Mouse (Mus musculus): ENCODE data around the gene Acbd6. TPM values are rescaled to one million over a fixed set of nuclear protein-coding genes. Genes with fewer than 3 reads are reported as not detected.

Gene Acbd6
- polyA plus RNA-seq, 1 experiment: 51.7 TPM

DNA sequence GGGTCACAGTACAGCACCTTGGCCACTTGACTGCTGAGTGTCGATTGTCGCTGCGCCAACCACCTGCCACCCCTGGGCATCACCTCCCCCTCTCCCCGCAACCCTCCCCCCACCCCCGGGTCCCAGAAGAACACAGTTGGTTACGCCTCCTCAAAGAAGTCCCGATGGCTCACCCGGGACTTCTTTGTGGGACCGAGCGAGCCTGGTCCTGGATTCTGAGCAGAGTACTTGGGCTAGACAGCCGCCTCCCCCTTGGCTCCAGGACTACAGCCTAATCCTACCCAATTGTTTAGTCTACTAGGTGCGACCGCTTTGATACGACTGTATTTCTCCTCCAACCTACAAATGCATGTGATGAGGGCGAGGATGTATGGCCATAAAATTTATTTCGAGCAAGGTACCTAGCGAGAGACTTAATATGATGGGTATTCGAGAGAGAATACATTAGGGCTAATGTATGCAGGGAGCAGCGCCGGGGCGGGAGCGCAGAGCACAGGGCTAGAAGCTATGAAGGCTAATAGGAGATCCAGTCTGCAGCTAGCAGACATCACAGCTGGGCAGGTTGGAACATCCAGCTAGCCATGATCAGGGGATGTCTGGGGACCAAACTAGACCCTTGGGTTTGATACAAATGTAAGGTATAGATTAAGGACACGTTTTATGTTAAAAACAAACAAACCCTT lies 171.3 kb downstream of the Acbd6 start:
- H3K27ac ChIP-seq (ENCODE audit: insufficient read depth, low read depth, low read length): no peak overlapping the region
- no peak overlapping the region for H3K4me3 ChIP-seq (ENCODE audit: insufficient read depth, low read length)
- TF ChIP-seq CTCF (IDR thresholded peaks at IDR 0.05; ENCODE audit: low read depth, low read length) (no peak), POLR2A (IDR thresholded peaks at IDR 0.05; ENCODE audit: borderline replicate concordance, low read depth, low read length) (no peak)
- H3K4me1 ChIP-seq (ENCODE audit: control insufficient read depth, insufficient read depth, low read length): no peaks in the 10 kb centered on the region

DNA sequence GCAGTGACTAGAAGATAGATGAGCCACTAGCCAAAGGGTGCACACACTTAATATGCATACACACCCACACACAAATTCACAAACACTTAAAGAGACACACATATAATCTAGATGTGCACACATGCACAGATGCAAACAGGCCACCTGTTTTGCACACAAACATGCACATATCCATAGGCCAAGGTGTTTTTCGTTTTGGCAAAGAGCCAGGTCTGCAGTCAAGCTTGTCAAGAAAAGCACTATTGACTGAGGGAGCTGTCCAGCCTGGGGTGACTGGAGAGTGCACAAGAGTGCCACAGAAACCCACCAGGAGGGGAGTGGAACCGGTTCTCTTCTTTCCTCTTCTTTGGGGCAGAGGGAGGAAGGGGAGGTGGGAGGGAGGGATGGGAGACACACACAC lies 173.2 kb downstream of the Acbd6 start:
- TF ChIP-seq POLR2A (IDR thresholded peaks at IDR 0.05; ENCODE audit: borderline replicate concordance, low read depth, low read length) (no peak), CTCF (IDR thresholded peaks at IDR 0.05; ENCODE audit: low read depth, low read length) (no peak)
- no peak overlapping the region for H3K4me3 ChIP-seq (ENCODE audit: insufficient read depth, low read length)
- no peak overlapping the region for H3K27ac ChIP-seq (ENCODE audit: insufficient read depth, low read depth, low read length)
- no peaks in the 10 kb centered on the region for H3K4me1 ChIP-seq (ENCODE audit: control insufficient read depth, insufficient read depth, low read length)

DNA sequence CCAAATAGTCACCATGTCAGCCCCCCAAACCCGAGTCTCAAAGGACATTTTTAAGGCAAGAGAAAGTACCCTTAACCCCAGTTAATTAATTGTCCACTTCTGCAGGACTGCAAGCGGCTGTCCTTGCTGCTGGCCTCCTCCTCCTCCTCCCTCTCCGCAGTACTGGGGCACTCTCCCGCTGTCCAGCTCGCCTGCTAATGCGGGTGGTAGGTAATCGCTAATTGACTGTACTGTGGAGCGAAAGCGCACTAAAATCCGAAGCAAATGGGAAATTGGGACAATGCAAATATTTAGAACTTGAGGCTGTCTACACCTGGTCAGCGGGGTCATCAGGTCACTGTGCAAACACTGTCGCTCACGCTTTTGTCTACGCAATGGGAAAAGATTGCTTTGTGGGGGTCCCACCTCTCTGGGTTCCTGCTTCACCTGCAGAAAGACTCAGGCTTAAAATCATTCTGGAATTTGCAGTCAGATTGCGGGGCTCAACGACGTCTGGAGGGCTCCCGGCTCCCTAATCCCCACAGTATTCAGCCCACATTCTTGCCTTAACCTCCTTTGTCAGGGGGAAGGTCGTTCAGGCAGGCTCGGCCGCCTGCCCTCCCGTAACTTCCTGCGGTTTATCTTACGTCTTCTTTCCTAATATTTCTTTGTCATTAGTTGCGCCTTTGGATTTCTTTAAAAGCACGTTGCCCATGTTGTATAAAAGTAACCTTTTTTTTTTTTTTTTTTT lies 178.3 kb downstream of the Acbd6 start:
- no peak overlapping the region for H3K27ac ChIP-seq (ENCODE audit: insufficient read depth, low read depth, low read length)
- 0 out of 2 replicates have a peak, but pooled peaks cover 5% of the 10 kb centered on the region for H3K4me1 ChIP-seq (ENCODE audit: control insufficient read depth, insufficient read depth, low read length)
- no peak overlapping the region for H3K4me3 ChIP-seq (ENCODE audit: insufficient read depth, low read length)
- no peak for TF ChIP-seq CTCF (IDR thresholded peaks at IDR 0.05; ENCODE audit: low read depth, low read length)
- no peak for TF ChIP-seq POLR2A (IDR thresholded peaks at IDR 0.05; ENCODE audit: borderline replicate concordance, low read depth, low read length)

DNA sequence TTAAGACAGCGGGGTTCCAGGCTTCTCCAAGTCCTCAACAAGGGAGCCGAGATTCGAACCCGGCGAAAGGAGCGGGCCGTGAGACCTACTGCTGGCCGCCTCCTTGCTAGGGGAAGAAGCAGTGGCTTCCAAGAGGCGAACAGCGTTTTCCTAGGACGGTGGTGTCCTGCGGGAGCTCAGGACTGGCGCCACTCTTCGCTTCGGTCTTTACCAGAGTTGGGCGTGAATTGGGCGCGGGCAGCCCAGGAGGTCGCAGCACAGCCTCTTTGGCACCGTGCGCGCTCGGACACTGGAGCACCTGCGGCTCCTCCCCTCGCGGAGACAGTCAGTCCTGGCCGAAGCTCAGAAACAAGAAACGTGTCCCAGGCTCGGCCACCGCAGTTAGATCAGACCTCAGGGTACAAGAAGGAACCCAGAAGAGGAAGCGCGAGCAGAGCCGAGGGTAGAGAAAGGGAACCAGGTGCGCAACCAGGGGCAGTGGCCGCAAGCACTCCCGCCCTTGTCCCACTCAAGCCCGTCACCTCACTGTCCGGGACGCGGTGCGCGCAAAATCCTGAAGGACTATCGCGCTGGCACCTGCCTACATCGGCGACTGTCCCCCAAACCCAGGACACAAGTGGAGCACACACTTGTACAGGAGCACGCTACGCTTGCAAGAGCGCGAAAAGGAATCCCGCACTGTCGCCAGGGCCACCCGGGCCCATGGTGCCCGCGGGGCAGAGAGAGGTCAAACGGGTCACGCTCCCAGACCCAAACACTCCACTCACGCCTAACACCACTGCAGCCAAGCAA lies 179.3 kb downstream of the Acbd6 start:
- Histone ChIP-seq H3K27ac (ENCODE audit: insufficient read depth, low read depth, low read length) (no peak overlapping the region), H3K4me1 (ENCODE audit: control insufficient read depth, insufficient read depth, low read length) (0 out of 2 replicates have a peak, but pooled peaks cover 5% of the 10 kb centered on the region), H3K4me3 (ENCODE audit: insufficient read depth, low read length) (peak overlapping the region; percentile 30)
- TF ChIP-seq CTCF (IDR thresholded peaks at IDR 0.05; ENCODE audit: low read depth, low read length) (no peak), POLR2A (IDR thresholded peaks at IDR 0.05; ENCODE audit: borderline replicate concordance, low read depth, low read length) (no peak)

DNA sequence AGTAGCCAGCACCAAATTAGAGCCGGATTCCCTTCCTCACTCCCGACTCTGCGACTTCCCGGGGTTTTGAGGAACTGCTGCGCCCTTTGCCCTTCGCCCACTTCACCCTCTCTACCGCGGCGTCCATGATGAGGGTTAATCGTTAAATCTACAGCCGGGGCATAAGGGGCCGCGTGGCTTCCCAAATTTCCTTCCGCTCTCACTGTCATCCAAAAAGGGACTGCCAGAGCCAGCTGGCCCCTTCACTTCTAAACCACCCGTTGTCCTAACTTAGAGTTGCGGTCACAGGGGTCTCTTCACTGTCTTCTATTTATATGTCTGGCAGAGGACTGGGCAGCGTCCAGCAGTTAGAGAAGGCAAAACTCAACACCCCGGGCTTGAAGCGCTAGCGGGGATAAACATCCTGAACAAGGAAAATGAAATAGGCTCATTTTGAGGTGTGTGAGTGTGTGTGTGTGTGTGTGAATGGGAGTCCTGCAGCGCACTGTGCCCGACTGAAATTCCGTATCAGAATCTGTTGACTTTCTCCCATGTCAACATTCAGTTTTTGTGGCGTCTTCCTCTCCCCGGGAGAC lies 180.0 kb downstream of the Acbd6 start:
- Histone ChIP-seq H3K4me3 (ENCODE audit: insufficient read depth, low read length) (peak overlapping the region; percentile 30), H3K4me1 (ENCODE audit: control insufficient read depth, insufficient read depth, low read length) (peaks cover 7% of the 10 kb centered on the region; the same call in 1 of the 2 replicates), H3K27ac (ENCODE audit: insufficient read depth, low read depth, low read length) (no peak overlapping the region)
- TF ChIP-seq CTCF (IDR thresholded peaks at IDR 0.05; ENCODE audit: low read depth, low read length): no peak
- no peak for TF ChIP-seq POLR2A (IDR thresholded peaks at IDR 0.05; ENCODE audit: borderline replicate concordance, low read depth, low read length)

Other genes with a start within 250 kb of the Acbd6 start
- gene Xpr1, start 140.7 kb upstream of the Acbd6 start, polyA plus RNA-seq (2012; ENCODE audit: insufficient read depth, insufficient read length, missing spikeins): 36.4 and 43.9 TPM in 2 replicates
- not detected in 2 replicates for gene Lhx4, start 193.6 kb downstream of the Acbd6 start, polyA plus RNA-seq (2012; ENCODE audit: insufficient read depth, insufficient read length, missing spikeins)